In genomic region chr5:39625037-39625473, GRCm38 (mm10) we compare ENCODE assay signal across 13 mouse cellular contexts.
DNase-seq lines count a peak whose midpoint lies in the region; ATAC-seq and TF ChIP-seq lines count a peak whose summit lies in the region.
"Had no signal": no experiment of that assay in that cellular context is flagged by ENCODE, and none has a peak within 500 bp of the region (broad histone marks: within the 10 kb centered on the region; RNA-seq: fewer than 3 reads in every experiment).

No protein-coding gene starts in this region.

- no peaks in the 10 kb centered on the region for H3K9me3 ChIP-seq in limb, embryonic 13.5 days
- no peaks in the 10 kb centered on the region for H3K9me3 ChIP-seq in limb, embryonic 10.5 days (replicated peaks)
- H3K9me3 ChIP-seq in forebrain, embryonic 15.5 days: no peaks in the 10 kb centered on the region
- H3K9me3 ChIP-seq: embryonic facial prominence, embryonic 13.5 days; liver, embryonic 12.5 days; megakaryocyte, embryonic 14.5 days had no signal

- H3K9ac ChIP-seq in limb, embryonic 13.5 days: no peak overlapping the region
- H3K9ac ChIP-seq in forebrain, embryonic 15.5 days (replicated peaks): no peak overlapping the region
- H3K9ac ChIP-seq: embryonic facial prominence, embryonic 13.5 days; liver, embryonic 12.5 days had no signal

- intact Hi-C loops in gastrocnemius, postnatal 36 days (cut with DNase I): no loop called here

- no peak overlapping the region for H3K4me3 ChIP-seq in limb, embryonic 13.5 days
- no peak overlapping the region for H3K4me3 ChIP-seq in limb, embryonic 10.5 days
- H3K4me3 ChIP-seq in forebrain, embryonic 15.5 days: no peak overlapping the region
- H3K4me3 ChIP-seq in olfactory bulb, adult 2 months (ENCODE audit: insufficient read depth, low read depth, low read length): 0 out of 2 replicates have a peak overlapping the region, but pooled peaks have one; percentile 2
- H3K4me3 ChIP-seq: embryonic facial prominence, embryonic 13.5 days; liver, embryonic 12.5 days; megakaryocyte, embryonic 14.5 days had no signal

- peaks cover 34% of the 10 kb centered on the region for H3K4me1 ChIP-seq in limb, embryonic 13.5 days
- peaks cover 39% of the 10 kb centered on the region for H3K4me1 ChIP-seq in limb, embryonic 10.5 days
- peaks cover 29% of the 10 kb centered on the region for H3K4me1 ChIP-seq in forebrain, embryonic 15.5 days
- peaks cover 29% of the 10 kb centered on the region for H3K4me1 ChIP-seq in olfactory bulb, adult 2 months (ENCODE audit: control insufficient read depth, insufficient read depth, low read length)
- H3K4me1 ChIP-seq: liver, embryonic 12.5 days had no signal

- H3K4me2 ChIP-seq in limb, embryonic 13.5 days (replicated peaks): peak overlapping the region; percentile 17; the same call in 1 of the 2 replicates
- H3K4me2 ChIP-seq in forebrain, embryonic 15.5 days (replicated peaks): peak overlapping the region; percentile 25; the same call in 1 of the 2 replicates
- H3K4me2 ChIP-seq: embryonic facial prominence, embryonic 13.5 days; liver, embryonic 12.5 days had no signal

- TF ChIP-seq CTCF in olfactory bulb, adult 2 months (IDR thresholded peaks at IDR 0.05; ENCODE audit: insufficient read depth, low read depth, low read length): no peak

- no peak overlapping the region for H3K27ac ChIP-seq in limb, embryonic 13.5 days
- H3K27ac ChIP-seq in limb, embryonic 10.5 days: no peak overlapping the region
- peak overlapping the region; percentile 56; the same call in 1 of the 2 replicates for H3K27ac ChIP-seq in forebrain, embryonic 15.5 days (replicated peaks)
- H3K27ac ChIP-seq in olfactory bulb, adult 2 months (ENCODE audit: insufficient read depth, low read depth, low read length): peak overlapping the region; percentile 91
- H3K27ac ChIP-seq: embryonic facial prominence, embryonic 13.5 days; liver, embryonic 12.5 days had no signal

- no peaks in the 10 kb centered on the region for H3K36me3 ChIP-seq in limb, embryonic 13.5 days
- no peaks in the 10 kb centered on the region for H3K36me3 ChIP-seq in limb, embryonic 10.5 days
- no peaks in the 10 kb centered on the region for H3K36me3 ChIP-seq in forebrain, embryonic 15.5 days
- H3K36me3 ChIP-seq: embryonic facial prominence, embryonic 13.5 days; liver, embryonic 12.5 days had no signal

- H3K27me3 ChIP-seq in limb, embryonic 13.5 days: no peaks in the 10 kb centered on the region
- no peaks in the 10 kb centered on the region for H3K27me3 ChIP-seq in limb, embryonic 10.5 days (ENCODE audit: low read depth, poor library complexity, severe bottlenecking)
- H3K27me3 ChIP-seq in forebrain, embryonic 15.5 days: no peaks in the 10 kb centered on the region
- H3K27me3 ChIP-seq: embryonic facial prominence, embryonic 13.5 days; liver, embryonic 12.5 days; megakaryocyte, embryonic 14.5 days; Patski had no signal

- no peak for ATAC-seq in limb, embryonic 13.5 days (ENCODE audit: low FRiP score, low read depth)
- ATAC-seq in forebrain, embryonic 15.5 days (replicated peaks): peak; percentile 56
- no peak for ATAC-seq in CD4-positive, CD25-positive, alpha-beta regulatory T cell, adult 4 months
- ATAC-seq: liver, embryonic 12.5 days; Patski had no signal

- DNase-seq in cerebellum, adult 18-20 months: peak; percentile 48 to 64
- DNase-seq in cerebellum, postnatal 4 days (ENCODE audit: low spot score in 2 of 2): no peak
- DNase-seq in limb, embryonic 10.5 days (ENCODE audit: low spot score): no peak
- no peak for DNase-seq in gastrocnemius, postnatal 36 days
- DNase-seq: layer of hippocampus, adult 9-11 months had no signal

- no peak for TF ChIP-seq POLR2A in olfactory bulb, adult 2 months (IDR thresholded peaks at IDR 0.05; ENCODE audit: insufficient read depth, low read depth, low read length)

- 59% methylated on average over 8 of the region's 8 CpGs for WGBS in limb, embryonic 13.5 days
- WGBS in limb, embryonic 10.5 days: 72% methylated on average over 8 of the region's 8 CpGs
- 34% methylated on average over 8 of the region's 8 CpGs for WGBS in forebrain, embryonic 15.5 days
- WGBS in olfactory bulb, adult 2 months: 10% methylated on average over 8 of the region's 8 CpGs

Comparison
In these comparisons a context has a peak if more than half of its experiments do, and no peak if none do; other contexts are left out.
1. DNase-seq: peak in cerebellum, adult 18-20 months (2 of 2); none in cerebellum, postnatal 4 days (0 of 2), limb, embryonic 10.5 days (single experiment) and gastrocnemius, postnatal 36 days (0 of 2).
2. H3K27ac ChIP-seq: peak in forebrain, embryonic 15.5 days (single experiment) and olfactory bulb, adult 2 months (single experiment); none in limb, embryonic 13.5 days (single experiment) and limb, embryonic 10.5 days (single experiment).